19 mouse cellular contexts compared by ENCODE assay signal in genomic region chr1:33896666-33897065, GRCm38 (mm10). TPM values are rescaled to one million over a fixed set of nuclear protein-coding genes. Genes with fewer than 3 reads are reported as not detected.
DNase-seq lines count a peak whose midpoint lies in the region; ATAC-seq and TF ChIP-seq lines count a peak whose summit lies in the region.
"Had no signal": no experiment of that assay in that cellular context is flagged by ENCODE, and none has a peak within 500 bp of the region (broad histone marks: within the 10 kb centered on the region; RNA-seq: fewer than 3 reads in every experiment).

No protein-coding gene starts in this region.

- H3K36me3 ChIP-seq in heart, embryonic 13.5 days, result no peaks in the 10 kb centered on the region
- H3K36me3 ChIP-seq: embryonic facial prominence, embryonic 13.5 days; forebrain, embryonic 12.5 days; heart, embryonic 15.5 days; hindbrain, embryonic 13.5 days had no signal

- no peak for TF ChIP-seq CTCF in cerebellum, adult 2 months (IDR thresholded peaks at IDR 0.05; ENCODE audit: borderline replicate concordance, insufficient read depth, low read depth, low read length)

- WGBS in heart, embryonic 13.5 days, result 50% methylated on average over 4 of the region's 4 CpGs
- WGBS in cerebellum, adult 2 months, result 16% methylated on average over 4 of the region's 4 CpGs

- DNase-seq in cerebellum, adult 11 months, result peak; percentile 36
- no peak for DNase-seq in cerebellum, postnatal 4 days (ENCODE audit: low spot score in 2 of 2)
- DNase-seq in heart, adult 9 months (ENCODE audit: low spot score in 2 of 2), result no peak
- peak; percentile 43 to 74 for DNase-seq in cerebellum, adult 2 months
- DNase-seq in cerebellum, postnatal 36 days, result peak; percentile 27 to 48
- DNase-seq in adrenal gland, adult 2 months, result no peak
- DNase-seq in left cerebral cortex, postnatal 10 days (ENCODE audit: extremely low spot score in 1 of 2, low spot score in 2 of 2), result no peak
- DNase-seq: adrenal gland, postnatal 14 days; gastrocnemius, postnatal 14 days; heart, adult 11 months; kidney, adult 11 months; kidney, adult 9 months had no signal

- intact Hi-C loops in left cerebral cortex, postnatal 10 days (cut with DNase I), result no loop called here

- peaks cover 19% of the 10 kb centered on the region for H3K4me1 ChIP-seq in heart, embryonic 13.5 days
- H3K4me1 ChIP-seq in cerebellum, adult 2 months (ENCODE audit: control insufficient read depth, insufficient read depth, low read length), result peaks cover 17% of the 10 kb centered on the region
- H3K4me1 ChIP-seq: embryonic facial prominence, embryonic 13.5 days; forebrain, embryonic 12.5 days; hindbrain, embryonic 13.5 days had no signal

- peak overlapping the region; percentile 50; the same call in 1 of the 2 replicates for H3K27ac ChIP-seq in heart, embryonic 13.5 days (replicated peaks)
- H3K27ac ChIP-seq in cerebellum, adult 2 months (ENCODE audit: insufficient read depth, low read length), result peak overlapping the region; percentile 84; the same call in 1 of the 2 replicates
- H3K27ac ChIP-seq: embryonic facial prominence, embryonic 13.5 days; forebrain, embryonic 12.5 days; heart, embryonic 15.5 days; hindbrain, embryonic 13.5 days; kidney, postnatal 0 days had no signal

- no peak for TF ChIP-seq POLR2A in cerebellum, adult 2 months (IDR thresholded peaks at IDR 0.05; ENCODE audit: borderline replicate concordance, insufficient read depth, low read length)

- H3K9ac ChIP-seq in heart, embryonic 13.5 days, result no peak overlapping the region
- H3K9ac ChIP-seq: embryonic facial prominence, embryonic 13.5 days; forebrain, embryonic 12.5 days; heart, embryonic 15.5 days; hindbrain, embryonic 13.5 days had no signal

- no peak overlapping the region for H3K4me3 ChIP-seq in heart, embryonic 13.5 days
- H3K4me3 ChIP-seq in cerebellum, adult 2 months (replicated peaks; ENCODE audit: insufficient read depth, low read depth, low read length), result no peak overlapping the region
- H3K4me3 ChIP-seq: embryonic facial prominence, embryonic 13.5 days; forebrain, embryonic 12.5 days; heart, embryonic 15.5 days; hindbrain, embryonic 13.5 days had no signal

- H3K4me2 ChIP-seq in heart, embryonic 13.5 days, result no peak overlapping the region
- H3K4me2 ChIP-seq: embryonic facial prominence, embryonic 13.5 days; forebrain, embryonic 12.5 days; heart, embryonic 15.5 days; hindbrain, embryonic 13.5 days had no signal

- H3K9me3 ChIP-seq in heart, embryonic 13.5 days, result no peaks in the 10 kb centered on the region
- H3K9me3 ChIP-seq: embryonic facial prominence, embryonic 13.5 days; forebrain, embryonic 12.5 days; heart, embryonic 15.5 days; hindbrain, embryonic 13.5 days had no signal

- ATAC-seq in heart, embryonic 13.5 days (ENCODE audit: extremely low read depth, insufficient number of reproducible peaks, low FRiP score, low TSS enrichment), result no peak

- H3K27me3 ChIP-seq in heart, embryonic 13.5 days (replicated peaks), result no peaks in the 10 kb centered on the region
- no peaks in the 10 kb centered on the region for H3K27me3 ChIP-seq in cerebellum, adult 2 months (ENCODE audit: control insufficient read depth, insufficient read depth, low read length)
- H3K27me3 ChIP-seq: embryonic facial prominence, embryonic 13.5 days; forebrain, embryonic 12.5 days; heart, embryonic 15.5 days; hindbrain, embryonic 13.5 days had no signal

RNA-seq across cellular contexts. Expression of gene Bend6, which starts 10.9 kb away (rescaled TPM):
- 4.4 and 4.6 TPM in 2 replicates for polyA plus RNA-seq in heart, embryonic 13.5 days (2015; fragmentation: Nextera tagmentation; extraction: Ambion mirVana)
- polyA plus RNA-seq in cerebellum, adult 2 months (2012; rRNA removed), result 276 and 283 TPM in 2 replicates
- total RNA-seq in adrenal gland, adult 2 months (2021), result 1 to 10 TPM; 1.4 to 1.9 TPM
- 0.10 and 0.23 TPM in 2 replicates for polyA plus RNA-seq in adrenal gland, adult 2 months (2012; rRNA removed)
- 100 to 1,000 TPM; 178 to 184 TPM for total RNA-seq in left cerebral cortex, postnatal 10 days (2021)
- total RNA-seq: hematopoietic stem cell, adult 5-6 weeks had no signal

RNA-seq across cellular contexts. Expression of gene Dst, which starts 11.4 kb away (rescaled TPM):
- polyA plus RNA-seq in heart, embryonic 13.5 days (2015; fragmentation: Nextera tagmentation; extraction: Ambion mirVana), result 16.6 and 17.9 TPM in 2 replicates
- 143 and 148 TPM in 2 replicates for polyA plus RNA-seq in cerebellum, adult 2 months (2012; rRNA removed)
- 100 to 1,000 TPM; 125 to 134 TPM for total RNA-seq in adrenal gland, adult 2 months (2021)
- polyA plus RNA-seq in adrenal gland, adult 2 months (2012; rRNA removed), result 39.7 and 53.3 TPM in 2 replicates
- 100 to 1,000 TPM; 249 to 270 TPM for total RNA-seq in left cerebral cortex, postnatal 10 days (2021)

Comparison
In these comparisons a context has a peak if more than half of its experiments do, and no peak if none do; other contexts are left out.
1. DNase-seq: peak in cerebellum, adult 11 months (single experiment), cerebellum, adult 2 months (2 of 2) and cerebellum, postnatal 36 days (2 of 2); none in cerebellum, postnatal 4 days (0 of 2), heart, adult 9 months (0 of 2), adrenal gland, adult 2 months (single experiment) and left cerebral cortex, postnatal 10 days (0 of 2).
2. RNA of gene Bend6, which starts 10.9 kb away (polyA plus RNA-seq): 276 to 283 TPM in cerebellum, adult 2 months; 4.4 to 4.6 TPM in heart, embryonic 13.5 days and 0.10 to 0.23 TPM in adrenal gland, adult 2 months; every median in the first group is over 10 times any median in the second.